Mouse (Mus musculus) megakaryocyte, embryonic 14.5 days (primary cell): ENCODE measurements around the gene Capn1.

Experiments
- FLI1 ChIP-seq: IDR thresholded peaks from 2 replicates; pipeline ENCODE4 v1.6.1; 2012; ENCODE audit warnings: low read length, inconsistent platforms, mixed read lengths
- GATA1 ChIP-seq: IDR thresholded peaks from 3 replicates; pipeline ENCODE4 v1.6.1; 2012; ENCODE audit warnings: mixed read lengths, low read length, inconsistent platforms, borderline replicate concordance

- TF ChIP-seq GATA1: no peak
- no peak for TF ChIP-seq FLI1
Observed at GRCm38 (mm10) chr19:5962651-5963050, 53.0 kb downstream of the Capn1 start.
